15 mouse cellular contexts compared by ENCODE assay signal in the genomic region with DNA sequence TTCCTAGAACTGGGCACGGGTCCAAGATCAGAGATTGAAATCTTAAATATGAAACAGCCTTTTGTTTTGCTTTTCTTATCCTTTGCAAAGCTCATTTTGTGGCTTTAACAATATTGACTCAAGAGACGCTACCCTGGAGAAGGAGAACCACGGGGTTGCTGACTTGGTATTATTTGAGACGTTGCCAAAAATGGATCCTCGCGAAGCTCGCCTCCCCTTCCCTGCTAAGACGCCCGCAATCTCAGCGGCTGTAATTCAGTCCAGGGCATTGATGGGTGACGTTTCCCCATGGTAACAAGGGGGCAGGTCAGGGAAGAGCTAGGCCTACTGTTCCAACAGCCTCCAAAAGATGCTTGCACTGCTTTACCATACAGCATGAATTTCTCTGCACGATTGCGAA.
DNase-seq lines count a peak whose midpoint lies in the region; ATAC-seq and TF ChIP-seq lines count a peak whose summit lies in the region.
"Had no signal": no experiment of that assay in that cellular context is flagged by ENCODE, and none has a peak within 500 bp of the region (broad histone marks: within the 10 kb centered on the region; RNA-seq: fewer than 3 reads in every experiment).

No protein-coding gene starts in this region.

- H3K27ac ChIP-seq in cerebellum, adult 2 months (ENCODE audit: insufficient read depth, low read length) = no peak overlapping the region
- peak overlapping the region; percentile 48; the same call in 1 of the 2 replicates for H3K27ac ChIP-seq in kidney, embryonic 15.5 days
- H3K27ac ChIP-seq in midbrain, embryonic 14.5 days (replicated peaks; ENCODE audit: low read depth, low read length) = 0 out of 2 replicates have a peak overlapping the region, but pooled peaks have one; percentile 16
- no peak overlapping the region for H3K27ac ChIP-seq in midbrain, embryonic 16.5 days (ENCODE audit: low read length)
- peak overlapping the region; percentile 23; the same call in 1 of the 2 replicates for H3K27ac ChIP-seq in stomach, embryonic 16.5 days (ENCODE audit: low read length)
- H3K27ac ChIP-seq: heart, embryonic 10.5 days; liver, embryonic 12.5 days had no signal

- no peaks in the 10 kb centered on the region for H3K9me3 ChIP-seq in kidney, embryonic 15.5 days (replicated peaks)
- H3K9me3 ChIP-seq in midbrain, embryonic 14.5 days (ENCODE audit: control insufficient read depth, low read length) = no peaks in the 10 kb centered on the region
- no peaks in the 10 kb centered on the region for H3K9me3 ChIP-seq in midbrain, embryonic 16.5 days (replicated peaks; ENCODE audit: control insufficient read depth, low read length, poor library complexity, severe bottlenecking)
- no peaks in the 10 kb centered on the region for H3K9me3 ChIP-seq in stomach, embryonic 16.5 days (replicated peaks; ENCODE audit: control insufficient read depth, low read length)
- H3K9me3 ChIP-seq: heart, embryonic 10.5 days; liver, embryonic 12.5 days had no signal

- no peaks in the 10 kb centered on the region for H3K36me3 ChIP-seq in kidney, embryonic 15.5 days
- H3K36me3 ChIP-seq in midbrain, embryonic 14.5 days (ENCODE audit: control insufficient read depth, insufficient read depth, low read length) = no peaks in the 10 kb centered on the region
- no peaks in the 10 kb centered on the region for H3K36me3 ChIP-seq in midbrain, embryonic 16.5 days (ENCODE audit: control insufficient read depth, insufficient read depth, low read length)
- no peaks in the 10 kb centered on the region for H3K36me3 ChIP-seq in stomach, embryonic 16.5 days (ENCODE audit: control insufficient read depth, insufficient read depth, low read length)
- H3K36me3 ChIP-seq: G1E; heart, embryonic 10.5 days; liver, embryonic 12.5 days had no signal

- no peak overlapping the region for H3K9ac ChIP-seq in kidney, embryonic 15.5 days
- H3K9ac ChIP-seq in midbrain, embryonic 14.5 days (replicated peaks; ENCODE audit: low read length) = no peak overlapping the region
- no peak overlapping the region for H3K9ac ChIP-seq in midbrain, embryonic 16.5 days (ENCODE audit: low read depth, low read length)
- no peak overlapping the region for H3K9ac ChIP-seq in stomach, embryonic 16.5 days (ENCODE audit: low read length)
- H3K9ac ChIP-seq: liver, embryonic 12.5 days had no signal

- peak overlapping the region; percentile 40 for H3K4me2 ChIP-seq in kidney, embryonic 15.5 days
- H3K4me2 ChIP-seq in midbrain, embryonic 14.5 days (ENCODE audit: low read length) = no peak overlapping the region
- no peak overlapping the region for H3K4me2 ChIP-seq in midbrain, embryonic 16.5 days (ENCODE audit: low read length)
- peak overlapping the region; percentile 35; the same call in 1 of the 2 replicates for H3K4me2 ChIP-seq in stomach, embryonic 16.5 days (ENCODE audit: low read depth, low read length)
- H3K4me2 ChIP-seq: liver, embryonic 12.5 days had no signal

- no peaks in the 10 kb centered on the region for H3K27me3 ChIP-seq in cerebellum, adult 2 months (ENCODE audit: control insufficient read depth, insufficient read depth, low read length)
- no peaks in the 10 kb centered on the region for H3K27me3 ChIP-seq in kidney, embryonic 15.5 days
- no peaks in the 10 kb centered on the region for H3K27me3 ChIP-seq in midbrain, embryonic 14.5 days (ENCODE audit: control insufficient read depth, insufficient read depth, low read length)
- H3K27me3 ChIP-seq in midbrain, embryonic 16.5 days (ENCODE audit: control insufficient read depth, insufficient read depth, low read depth, low read length) = no peaks in the 10 kb centered on the region
- no peaks in the 10 kb centered on the region for H3K27me3 ChIP-seq in stomach, embryonic 16.5 days (ENCODE audit: control insufficient read depth, insufficient read depth, low read length)
- H3K27me3 ChIP-seq: liver, embryonic 12.5 days; megakaryocyte, embryonic 14.5 days had no signal

- peak; percentile 93 for ATAC-seq in kidney, embryonic 15.5 days (replicated peaks; ENCODE audit: low FRiP score)
- no peak for ATAC-seq in midbrain, embryonic 14.5 days (ENCODE audit: low FRiP score, low TSS enrichment)
- no peak for ATAC-seq in midbrain, embryonic 16.5 days
- ATAC-seq in stomach, embryonic 16.5 days (ENCODE audit: insufficient read depth, low FRiP score) = peak; percentile 64; the same call in 1 of the 2 replicates
- ATAC-seq: inflammation-experienced regulatory T-cells, adult 6 months; liver, embryonic 12.5 days had no signal

- H3K4me1 ChIP-seq in cerebellum, adult 2 months (ENCODE audit: control insufficient read depth, insufficient read depth, low read length) = no peaks in the 10 kb centered on the region; the same call in 1 of the 2 replicates
- peaks cover 8% of the 10 kb centered on the region for H3K4me1 ChIP-seq in kidney, embryonic 15.5 days
- H3K4me1 ChIP-seq in midbrain, embryonic 14.5 days (ENCODE audit: control insufficient read depth, insufficient read depth, low read length) = no peaks in the 10 kb centered on the region
- no peaks in the 10 kb centered on the region for H3K4me1 ChIP-seq in midbrain, embryonic 16.5 days (ENCODE audit: control insufficient read depth, insufficient read depth, low read length)
- no peaks in the 10 kb centered on the region for H3K4me1 ChIP-seq in stomach, embryonic 16.5 days (ENCODE audit: control insufficient read depth, insufficient read depth, low read length)
- H3K4me1 ChIP-seq: liver, embryonic 12.5 days; megakaryocyte, embryonic 14.5 days had no signal

- WGBS in cerebellum, adult 2 months = 9% methylated on average over 13 of the region's 13 CpGs
- WGBS in kidney, embryonic 15.5 days = 21% methylated on average over 13 of the region's 13 CpGs
- WGBS in midbrain, embryonic 14.5 days = 55% methylated on average over 13 of the region's 13 CpGs
- WGBS in midbrain, embryonic 16.5 days = 63% methylated on average over 13 of the region's 13 CpGs
- 44% methylated on average over 13 of the region's 13 CpGs for WGBS in stomach, embryonic 16.5 days

- TF ChIP-seq POLR2A in cerebellum, adult 2 months (IDR thresholded peaks at IDR 0.05; ENCODE audit: borderline replicate concordance, insufficient read depth, low read length) = no peak

- no peak for DNase-seq in cerebellum, adult 2 months
- no peak for DNase-seq in cerebellum, adult 11-12 months
- no peak for DNase-seq in kidney, postnatal 36 days
- peak; percentile 47 for DNase-seq in midbrain, embryonic 14.5 days
- no peak for DNase-seq in layer of hippocampus, postnatal 14 days (ENCODE audit: low spot score in 2 of 2)
- DNase-seq: right cerebral cortex, postnatal 25 days had no signal

- H3K4me3 ChIP-seq in cerebellum, adult 2 months (replicated peaks; ENCODE audit: insufficient read depth, low read depth, low read length) = peak overlapping the region; percentile 36
- H3K4me3 ChIP-seq in kidney, embryonic 15.5 days (replicated peaks) = 0 out of 2 replicates have a peak overlapping the region, but pooled peaks have one; percentile 6
- no peak overlapping the region for H3K4me3 ChIP-seq in midbrain, embryonic 14.5 days (replicated peaks; ENCODE audit: low read depth, low read length)
- no peak overlapping the region for H3K4me3 ChIP-seq in midbrain, embryonic 16.5 days (ENCODE audit: low read depth, low read length)
- no peak overlapping the region for H3K4me3 ChIP-seq in stomach, embryonic 16.5 days (replicated peaks; ENCODE audit: low read length)
- H3K4me3 ChIP-seq: erythroblast, embryonic 14.5 days; heart, embryonic 10.5 days; liver, embryonic 12.5 days; megakaryocyte, embryonic 14.5 days had no signal

- TF ChIP-seq CTCF in cerebellum, adult 2 months (IDR thresholded peaks at IDR 0.05; ENCODE audit: borderline replicate concordance, insufficient read depth, low read depth, low read length) = no peak

Comparison
In these comparisons a context has a peak if more than half of its experiments do, and no peak if none do; other contexts are left out.
1. H3K27ac ChIP-seq: peak in kidney, embryonic 15.5 days (single experiment), midbrain, embryonic 14.5 days (single experiment) and stomach, embryonic 16.5 days (single experiment); none in cerebellum, adult 2 months (single experiment) and midbrain, embryonic 16.5 days (single experiment).
2. H3K4me3 ChIP-seq: peak in cerebellum, adult 2 months (single experiment) and kidney, embryonic 15.5 days (single experiment); none in midbrain, embryonic 14.5 days (single experiment), midbrain, embryonic 16.5 days (single experiment) and stomach, embryonic 16.5 days (single experiment).
3. ATAC-seq: peak in kidney, embryonic 15.5 days (single experiment) and stomach, embryonic 16.5 days (single experiment); none in midbrain, embryonic 14.5 days (single experiment) and midbrain, embryonic 16.5 days (single experiment).
4. H3K4me2 ChIP-seq: peak in kidney, embryonic 15.5 days (single experiment) and stomach, embryonic 16.5 days (single experiment); none in midbrain, embryonic 14.5 days (single experiment) and midbrain, embryonic 16.5 days (single experiment).